Mouse (Mus musculus): ENCODE results near the gene Cox14.
"Not testable (repeated sequence)": the region's sequence is repeated elsewhere in the genome, so short reads cannot be mapped to it uniquely, and the experiment has no call there.

The Cox14 gene

DNA sequence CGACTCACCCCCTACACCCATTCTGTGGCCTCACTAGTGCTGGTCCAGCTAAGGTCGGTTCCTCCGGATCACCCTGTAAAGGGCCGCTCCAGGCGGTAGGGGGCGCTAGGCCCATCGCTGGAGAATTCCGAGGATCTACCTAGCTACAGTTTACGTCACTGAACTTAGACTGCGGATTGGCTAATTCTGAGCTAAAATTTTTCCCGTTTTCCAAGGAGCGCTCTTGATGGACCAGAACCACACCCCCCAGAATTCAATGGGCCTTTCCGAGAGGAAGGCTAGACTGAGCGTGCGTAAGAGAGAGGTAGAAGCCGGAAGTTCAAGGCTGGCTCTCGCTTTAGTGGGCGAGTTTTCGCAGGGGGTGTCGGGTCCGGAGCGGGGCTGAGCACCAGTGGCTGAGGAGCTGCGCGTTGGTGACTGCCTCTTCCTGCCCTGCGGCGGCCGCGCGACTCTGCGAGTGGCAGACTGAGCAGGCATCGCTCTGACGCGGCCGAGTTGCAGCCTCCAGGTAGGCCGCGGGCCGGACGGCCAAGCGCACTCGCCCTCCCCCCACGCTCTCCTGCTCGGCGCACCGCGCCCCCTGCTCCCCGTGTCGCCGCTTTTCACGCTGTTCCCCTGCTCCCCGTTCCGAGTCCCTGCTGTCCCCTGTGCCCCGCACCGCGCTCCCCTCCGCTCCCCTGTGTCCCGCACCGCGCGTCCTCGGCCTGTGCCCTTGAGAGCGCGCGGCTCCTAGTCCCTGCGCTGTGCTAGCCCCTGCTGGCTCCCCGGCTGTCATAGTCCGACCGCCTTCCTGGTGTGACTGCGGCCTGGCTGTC lies at the start of gene Cox14:
Gene Cox14, plus strand, starts transcription at position 278 of the 815 bp plus-strand sequence.
- DNase-seq (ENCODE audit: low read depth, low spot score): peak; percentile 99

DNA sequence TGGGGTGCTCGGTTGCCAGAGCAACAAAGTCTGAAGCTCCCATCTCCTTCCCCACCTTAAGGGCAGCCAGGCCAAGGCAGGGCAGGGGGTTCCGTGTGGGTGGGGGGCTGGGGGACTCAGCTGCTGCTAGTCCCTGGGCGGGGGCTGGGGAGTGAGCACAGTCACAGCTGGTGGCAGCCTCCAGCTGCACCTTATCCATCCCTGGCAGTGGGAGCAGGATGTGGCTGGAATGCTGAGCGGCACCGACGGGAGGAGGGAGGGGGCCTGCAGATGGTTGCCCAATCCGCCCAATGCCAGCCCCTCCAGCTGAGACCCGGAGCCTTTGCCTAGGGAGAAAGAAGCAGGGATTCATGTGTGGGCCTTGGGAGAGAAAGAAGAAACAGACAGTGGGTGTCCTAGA lies 48.3 kb upstream of the Cox14 start:
- peak; percentile 52 for DNase-seq (ENCODE audit: low read depth, low spot score)

DNA sequence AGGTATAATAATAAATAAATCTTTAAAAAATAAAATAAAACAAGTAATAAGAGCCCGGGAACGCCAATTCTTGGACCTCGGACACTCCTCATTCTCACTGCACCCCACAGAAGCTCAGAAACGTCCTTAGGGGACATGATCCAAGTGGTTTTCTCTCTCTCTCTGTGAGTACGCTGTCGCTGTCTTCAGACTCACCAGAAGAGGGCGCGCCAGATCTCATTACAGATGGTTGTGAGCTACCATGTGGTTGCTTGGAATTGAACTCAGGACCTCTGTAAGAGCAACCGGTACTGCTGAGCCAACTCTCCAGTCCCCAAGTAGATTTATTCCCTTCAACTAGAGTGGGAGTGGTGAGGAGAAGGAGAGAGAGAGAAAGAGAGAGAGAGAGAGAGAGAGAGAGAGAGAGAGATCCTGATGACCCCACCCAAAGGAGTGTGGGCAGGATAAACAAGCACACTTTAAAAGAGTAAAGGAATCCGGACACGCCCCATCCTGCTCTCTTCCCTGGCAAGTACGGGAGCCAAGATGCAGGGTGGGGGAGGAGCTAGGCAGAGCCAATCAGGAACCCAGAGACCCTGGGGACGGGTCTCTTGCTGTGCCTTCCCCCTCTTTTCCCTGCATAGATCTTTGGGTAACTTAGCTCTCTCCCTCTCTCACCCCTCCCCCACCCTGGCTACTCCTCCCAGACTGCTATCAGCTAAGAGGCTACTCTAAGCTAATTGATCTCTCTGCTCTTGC lies 47.2 kb upstream of the Cox14 start:
- peak; percentile 100 for DNase-seq (ENCODE audit: low read depth, low spot score)

DNA sequence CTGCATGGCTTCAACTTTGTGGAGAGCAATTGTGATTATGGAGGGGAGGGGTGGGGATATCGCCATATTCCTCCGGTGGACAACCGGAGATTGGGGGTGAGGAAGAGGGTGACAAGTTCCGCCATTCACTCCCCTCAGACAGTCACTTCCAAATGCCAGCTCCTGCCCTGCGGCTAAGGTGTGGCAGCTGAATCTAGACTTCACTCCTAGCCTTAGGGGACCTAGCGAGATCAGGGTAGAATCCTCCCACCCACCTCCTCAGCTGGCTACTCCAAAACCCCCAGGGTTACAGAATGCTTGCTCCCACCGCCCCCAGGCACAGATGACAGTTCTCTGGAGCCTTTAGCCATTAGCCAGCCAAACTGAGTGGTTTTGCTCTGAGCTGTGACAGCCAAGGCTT lies 46.4 kb upstream of the Cox14 start:
- peak; percentile 82 for DNase-seq (ENCODE audit: low read depth, low spot score)

DNA sequence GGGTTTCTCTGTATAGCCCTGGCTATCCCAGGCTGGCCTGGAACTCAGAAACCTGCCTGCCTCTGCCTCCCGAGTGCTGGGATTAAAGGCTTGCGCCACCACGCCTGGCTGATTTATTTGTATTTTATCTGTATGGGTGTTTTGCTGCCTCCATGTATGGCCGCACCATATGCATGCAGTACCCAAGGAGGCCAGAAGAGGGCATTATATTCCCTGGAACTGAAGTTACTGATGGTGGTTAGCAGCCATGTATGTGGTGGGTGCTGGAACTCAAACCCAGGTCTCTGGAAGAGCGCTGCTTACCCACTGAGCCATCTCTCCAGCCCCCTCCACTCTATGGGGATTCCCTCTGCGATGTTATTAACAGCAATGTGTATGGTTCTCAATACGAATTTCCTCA lies 42.5 kb upstream of the Cox14 start:
- peak; percentile 88 for DNase-seq (ENCODE audit: low read depth, low spot score)

DNA sequence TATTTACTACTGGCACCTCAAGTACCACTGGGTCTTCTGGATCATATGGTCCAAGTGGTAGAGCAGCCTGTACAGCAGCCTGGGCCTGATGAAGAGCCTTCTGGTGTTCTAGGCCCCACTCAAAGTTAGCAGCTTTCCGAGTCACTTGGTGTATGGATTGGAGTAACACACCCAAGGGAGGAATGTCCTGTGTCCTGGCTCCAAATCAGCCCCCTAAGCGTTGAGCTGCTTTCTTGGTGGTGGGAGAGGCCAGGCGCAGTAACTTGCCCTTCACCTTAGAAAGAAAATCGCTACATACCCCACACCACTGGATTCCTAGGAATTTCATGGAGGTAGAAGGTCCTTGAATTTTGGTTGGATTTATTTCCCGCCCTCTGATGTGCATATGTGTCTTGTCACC lies 41.3 kb upstream of the Cox14 start:
- DNase-seq (ENCODE audit: low read depth, low spot score): peak; percentile 74

DNA sequence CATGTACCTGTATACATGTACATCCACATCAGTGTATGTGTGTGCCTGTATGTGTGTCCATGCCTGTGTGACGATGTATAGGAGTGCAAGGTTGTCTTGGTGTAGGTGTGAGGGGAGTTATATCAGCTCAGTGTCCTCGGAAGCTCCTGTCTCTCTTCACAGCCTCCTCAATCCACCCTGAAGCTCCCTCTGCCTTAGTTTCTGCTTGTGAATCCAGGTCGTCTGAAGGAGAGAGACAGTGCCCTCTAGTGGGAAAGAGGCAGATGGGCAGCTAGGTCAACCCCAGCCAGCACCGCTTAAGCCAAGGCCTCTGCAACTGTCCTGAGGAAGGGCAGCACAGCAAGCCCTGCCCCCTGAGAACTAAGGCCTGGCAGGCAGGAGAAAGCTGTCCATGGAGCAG lies 36.7 kb upstream of the Cox14 start:
- DNase-seq (ENCODE audit: low read depth, low spot score): peak; percentile 79

DNA sequence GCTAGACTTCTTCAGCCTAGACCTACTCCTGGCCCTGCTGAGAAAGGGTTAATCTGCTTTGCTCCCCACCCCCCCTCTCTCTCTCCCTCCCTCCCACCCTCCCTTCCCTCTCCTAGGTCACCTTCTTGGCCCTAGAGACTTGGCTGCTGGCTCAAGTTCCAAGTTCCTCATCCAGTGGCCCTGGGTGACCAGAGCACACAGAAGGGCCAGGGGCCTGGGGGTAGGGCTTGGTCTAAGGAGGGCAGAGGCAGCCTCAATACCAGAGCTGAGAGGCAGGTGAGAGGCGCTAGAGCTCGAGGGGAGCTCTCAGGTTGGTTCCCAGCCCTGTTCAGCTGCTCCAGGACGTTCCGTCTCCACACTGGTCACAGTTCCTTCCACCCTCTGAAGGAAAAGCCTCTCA lies 34.5 kb upstream of the Cox14 start:
- no peak for DNase-seq (ENCODE audit: low read depth, low spot score)

DNA sequence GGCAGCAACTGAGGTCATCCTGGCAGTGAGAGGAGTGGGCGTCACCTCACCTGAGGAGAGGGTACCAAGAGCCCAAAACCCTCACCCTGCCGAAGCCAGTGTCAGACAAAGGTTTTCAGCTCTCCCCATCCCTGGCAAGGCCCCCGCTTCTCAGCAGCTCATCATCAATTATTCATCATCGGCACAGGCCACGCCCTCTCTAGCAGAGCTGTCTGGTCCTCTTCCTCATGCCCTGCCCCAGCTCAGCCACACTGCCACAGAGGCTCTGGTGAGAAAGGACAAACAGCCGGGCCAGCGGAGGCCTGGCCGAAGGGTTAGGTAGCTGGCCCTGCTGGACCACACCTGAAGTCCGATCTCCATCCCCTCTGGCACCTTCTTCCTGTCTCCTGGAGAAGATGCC lies 33.4 kb upstream of the Cox14 start:
- no peak for DNase-seq (ENCODE audit: low read depth, low spot score)

DNA sequence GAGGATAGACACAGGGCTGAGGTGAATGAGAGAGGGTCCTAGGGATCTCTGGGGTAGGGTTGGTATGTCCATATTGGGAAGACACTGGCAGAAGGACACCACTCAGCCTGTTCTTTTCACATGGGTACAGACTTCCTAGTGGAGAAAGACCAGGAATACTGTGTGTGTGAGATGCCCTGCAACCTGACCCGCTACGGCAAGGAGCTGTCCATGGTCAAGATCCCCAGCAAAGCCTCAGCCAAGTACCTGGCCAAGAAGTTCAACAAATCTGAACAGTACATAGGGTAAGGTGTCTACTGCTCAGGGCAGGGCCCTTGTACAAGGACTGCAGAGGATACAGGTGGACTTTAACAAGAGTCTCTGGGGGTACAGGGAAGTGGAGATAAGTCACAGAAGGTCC lies 28.1 kb upstream of the Cox14 start:
- DNase-seq (ENCODE audit: low read depth, low spot score): no peak

DNA sequence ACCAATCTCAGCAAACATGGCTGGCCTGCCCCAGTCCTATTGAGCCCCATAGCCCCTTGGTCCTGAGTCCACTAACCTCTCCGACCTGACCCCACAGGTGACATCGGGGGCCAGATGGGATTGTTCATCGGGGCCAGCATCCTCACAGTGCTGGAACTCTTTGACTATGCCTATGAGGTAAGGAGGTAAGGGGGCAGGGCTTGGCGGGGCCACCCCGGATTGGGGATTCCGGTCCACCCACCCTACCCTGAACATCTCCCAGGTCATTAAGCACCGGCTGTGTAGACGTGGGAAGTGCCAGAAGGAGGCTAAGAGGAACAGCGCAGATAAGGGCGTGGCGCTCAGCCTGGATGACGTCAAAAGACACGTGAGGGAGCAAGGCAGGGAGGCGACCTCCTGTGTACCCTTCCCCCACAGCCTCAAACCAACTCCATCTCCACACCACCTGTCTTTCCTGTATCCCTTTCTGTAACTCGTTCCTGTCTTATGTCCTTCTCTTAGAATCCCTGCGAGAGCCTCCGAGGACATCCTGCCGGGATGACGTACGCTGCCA lies 26.8 kb upstream of the Cox14 start:
- DNase-seq (ENCODE audit: low read depth, low spot score): peak; percentile 80

DNA sequence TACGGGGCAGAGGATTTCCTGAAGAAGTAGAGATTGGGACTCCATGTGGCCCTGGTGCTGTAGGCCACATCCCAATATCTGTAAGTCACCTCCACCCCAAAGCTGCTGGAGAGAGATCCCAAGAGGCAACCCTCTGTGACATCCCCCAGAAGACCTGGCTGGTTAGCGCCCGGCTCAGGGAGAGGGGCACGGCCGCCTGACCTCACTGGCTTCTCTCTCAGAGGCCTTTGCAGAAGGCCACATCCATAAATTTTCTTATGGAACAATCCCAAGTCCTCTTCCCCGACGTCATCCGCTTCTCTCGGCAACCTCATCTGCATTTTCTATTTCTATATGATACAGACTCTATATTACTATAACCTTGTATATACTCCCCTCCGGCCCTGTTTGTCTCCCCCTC lies 25.7 kb upstream of the Cox14 start:
- no peak for DNase-seq (ENCODE audit: low read depth, low spot score)

DNA sequence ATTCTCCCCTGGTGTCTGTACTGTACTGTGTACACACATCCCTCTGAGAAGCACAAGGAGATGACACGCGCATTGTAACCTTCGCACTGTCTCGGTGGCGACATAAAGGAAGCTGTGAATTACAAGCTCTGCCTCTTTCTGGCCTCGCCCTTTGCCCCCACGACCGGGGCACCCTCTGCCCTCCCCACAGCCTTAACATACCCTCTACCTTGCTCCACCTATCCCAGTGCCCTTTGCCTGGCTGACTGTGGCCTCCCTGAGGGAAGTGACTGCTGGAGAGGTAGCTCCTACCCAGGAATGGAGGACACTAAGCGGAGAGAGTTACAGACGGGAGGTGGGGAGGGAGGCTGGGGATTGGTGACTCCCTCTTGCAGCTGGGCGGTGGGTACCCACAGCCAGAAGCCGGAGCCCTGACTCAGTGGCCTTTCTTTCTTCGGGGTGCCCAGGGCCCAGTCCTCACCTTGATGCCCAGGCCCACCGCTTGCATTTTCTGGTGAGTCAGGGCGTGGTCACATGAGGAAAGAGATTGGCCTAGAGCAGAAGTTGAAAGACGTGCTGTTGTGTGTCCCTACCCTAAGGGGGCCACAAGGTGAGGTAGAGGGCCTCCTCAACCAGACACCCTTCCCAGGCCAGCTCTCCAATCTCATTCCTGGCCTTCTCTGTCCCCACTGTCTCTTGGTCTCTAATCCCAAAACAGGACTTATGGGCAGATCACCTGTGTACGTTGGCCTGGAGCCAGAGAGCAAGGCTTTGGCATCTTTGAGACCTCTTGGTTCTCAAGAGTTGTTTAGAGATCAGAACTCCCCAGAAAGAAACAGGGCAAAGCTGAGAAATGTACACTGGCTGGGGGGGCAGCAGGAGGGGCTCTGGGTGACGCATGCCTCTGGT lies 25.0 kb upstream of the Cox14 start:
- DNase-seq (ENCODE audit: low read depth, low spot score): no peak

DNA sequence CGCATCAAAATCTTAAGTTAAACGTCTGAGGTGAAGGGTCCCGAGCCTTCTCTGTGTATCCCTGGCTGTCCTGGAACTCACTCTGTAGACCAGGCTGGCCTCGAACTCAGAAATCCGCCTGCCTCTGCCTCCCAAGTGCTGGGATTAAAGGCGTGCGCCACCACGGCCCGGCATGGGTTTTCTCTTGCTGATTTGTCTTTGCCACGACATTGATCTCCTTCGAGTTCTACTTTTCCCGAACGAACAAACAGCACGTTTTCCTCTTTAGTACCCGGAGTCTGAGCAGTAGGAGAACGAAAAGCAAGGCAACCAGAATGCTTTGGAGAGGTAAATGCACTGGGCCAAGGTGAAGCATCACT lies 23.8 kb upstream of the Cox14 start:
- not testable (repeated sequence) for DNase-seq (ENCODE audit: low read depth, low spot score)

DNA sequence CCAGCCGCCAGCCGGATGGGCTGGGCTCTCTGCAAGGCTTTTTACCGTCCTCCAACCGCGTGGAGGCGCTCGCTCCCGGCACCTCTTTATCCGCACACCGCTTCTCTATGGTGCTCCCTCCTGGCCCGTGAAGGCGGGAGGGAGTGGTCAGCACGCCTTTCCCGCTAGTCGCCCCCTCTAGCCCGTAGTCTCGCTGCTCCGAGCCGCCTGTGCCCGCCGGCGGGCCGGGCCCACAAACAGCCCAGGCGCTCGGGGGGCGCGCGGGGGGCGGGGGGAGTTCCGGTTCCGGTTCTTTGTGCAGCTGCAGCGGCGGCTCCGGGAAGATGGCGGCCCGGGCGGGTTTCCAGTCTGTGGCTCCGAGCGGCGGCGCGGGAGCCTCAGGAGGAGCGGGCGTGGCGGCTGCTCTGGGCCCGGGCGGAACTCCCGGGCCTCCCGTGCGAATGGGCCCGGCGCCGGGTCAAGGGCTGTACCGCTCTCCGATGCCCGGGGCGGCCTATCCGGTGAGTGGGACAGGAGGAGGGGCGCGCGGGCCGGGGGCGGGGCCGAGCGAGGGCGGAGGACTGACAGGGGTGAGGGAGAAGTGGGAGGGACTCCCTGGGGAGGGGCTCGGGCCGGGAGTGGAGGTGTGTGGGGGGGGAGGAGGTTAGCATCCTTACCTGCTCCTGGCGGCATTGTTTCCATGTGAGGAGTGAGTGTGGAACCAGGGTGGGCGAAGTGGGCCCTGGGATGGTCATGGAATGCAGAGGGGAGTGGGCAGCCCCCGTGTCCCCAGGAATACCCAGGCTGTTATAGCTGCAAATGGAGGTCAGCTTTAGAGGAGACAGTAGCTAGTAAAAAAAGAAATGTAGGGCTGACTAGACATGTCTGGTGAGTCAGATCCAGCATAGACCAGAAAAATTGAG lies 23.2 kb upstream of the Cox14 start, which contains the start of gene Smarcd1:
Gene Smarcd1, plus strand, starts transcription at position 131 of the 902 bp plus-strand sequence.
- peak; percentile 97 for DNase-seq (ENCODE audit: low read depth, low spot score)

DNA sequence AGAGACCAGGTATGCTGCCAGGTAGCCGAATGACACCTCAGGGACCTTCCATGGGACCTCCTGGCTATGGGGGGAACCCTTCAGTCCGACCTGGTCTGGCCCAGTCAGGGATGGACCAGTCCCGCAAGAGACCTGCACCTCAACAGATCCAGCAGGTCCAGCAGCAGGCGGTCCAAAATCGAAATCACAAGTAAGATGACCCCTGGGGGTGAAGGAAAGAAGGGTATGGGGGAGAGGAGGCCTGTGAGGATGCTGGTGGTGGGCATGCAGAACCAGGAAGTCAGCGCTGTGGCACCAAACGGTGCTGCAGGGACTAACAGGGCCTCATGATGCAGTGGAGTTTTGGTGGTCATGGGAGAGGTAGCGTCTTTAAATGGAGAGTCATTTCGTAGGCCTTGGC lies 22.3 kb upstream of the Cox14 start:
- peak; percentile 36 for DNase-seq (ENCODE audit: low read depth, low spot score)

DNA sequence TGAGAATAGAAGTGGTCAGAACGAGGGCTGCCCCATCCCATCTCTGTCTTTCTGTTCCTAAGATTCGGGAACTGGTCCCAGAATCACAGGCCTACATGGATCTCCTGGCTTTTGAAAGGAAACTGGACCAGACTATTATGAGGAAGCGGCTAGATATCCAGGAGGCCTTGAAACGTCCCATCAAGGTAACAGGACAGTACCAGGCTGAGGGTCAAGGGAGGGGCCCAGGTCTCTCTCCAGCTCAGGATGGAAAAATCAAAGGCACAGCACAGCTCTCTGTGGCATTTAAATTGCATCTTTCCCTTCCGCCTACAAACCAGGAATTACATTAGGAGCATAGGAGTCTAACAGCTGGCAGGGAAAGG lies 21.8 kb upstream of the Cox14 start:
- DNase-seq (ENCODE audit: low read depth, low spot score): peak; percentile 34

DNA sequence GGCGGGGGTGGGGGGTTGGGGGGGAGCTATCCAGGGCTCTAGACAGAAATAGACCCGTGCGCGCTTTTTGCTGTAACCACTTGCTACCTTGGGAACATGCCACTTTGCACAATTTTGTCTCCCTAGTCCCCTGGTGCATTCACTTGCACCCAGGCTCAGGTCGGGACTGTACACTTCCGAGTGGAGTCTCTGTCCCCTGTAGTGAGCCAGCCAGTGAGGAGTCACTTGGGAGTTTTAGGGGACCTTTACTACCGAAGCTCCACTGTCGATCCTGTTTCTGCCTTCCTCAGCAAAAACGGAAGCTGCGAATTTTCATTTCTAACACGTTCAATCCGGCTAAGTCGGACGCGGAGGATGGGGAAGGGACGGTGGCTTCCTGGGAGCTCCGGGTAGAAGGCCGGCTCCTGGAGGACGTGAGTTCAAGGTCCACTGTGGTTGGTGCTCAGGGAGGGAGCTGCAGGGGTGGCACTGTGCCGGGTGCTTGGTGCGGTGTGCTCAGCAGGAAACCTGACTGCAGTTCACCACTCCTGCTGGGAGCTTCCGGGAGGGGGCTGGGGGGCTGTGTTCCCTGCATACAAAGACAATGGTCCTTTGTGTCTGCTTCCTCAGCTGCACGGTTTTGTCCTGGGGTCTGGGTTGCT lies 21.3 kb upstream of the Cox14 start:
- DNase-seq (ENCODE audit: low read depth, low spot score): peak; percentile 86

DNA sequence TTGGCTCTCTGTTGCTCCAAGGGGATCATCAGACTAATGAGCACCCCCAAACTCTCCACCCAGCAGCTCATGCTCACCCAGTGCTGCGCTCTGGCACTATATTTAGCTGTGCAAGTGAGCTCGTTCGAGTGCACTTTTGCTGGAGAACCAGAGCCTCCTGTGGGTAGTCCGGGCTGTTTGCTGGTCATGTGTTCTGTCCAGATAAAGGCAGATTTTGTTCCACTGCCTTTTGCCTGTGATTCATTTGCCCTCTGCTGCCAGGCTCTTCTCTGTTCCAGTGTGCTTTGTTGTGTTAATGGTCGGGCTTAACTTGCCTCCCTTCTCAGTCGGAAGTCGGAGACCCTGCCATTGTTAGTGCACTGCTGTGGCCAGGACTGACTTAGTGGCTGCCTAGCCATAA lies 20.5 kb upstream of the Cox14 start:
- peak; percentile 90 for DNase-seq (ENCODE audit: low read depth, low spot score)

DNA sequence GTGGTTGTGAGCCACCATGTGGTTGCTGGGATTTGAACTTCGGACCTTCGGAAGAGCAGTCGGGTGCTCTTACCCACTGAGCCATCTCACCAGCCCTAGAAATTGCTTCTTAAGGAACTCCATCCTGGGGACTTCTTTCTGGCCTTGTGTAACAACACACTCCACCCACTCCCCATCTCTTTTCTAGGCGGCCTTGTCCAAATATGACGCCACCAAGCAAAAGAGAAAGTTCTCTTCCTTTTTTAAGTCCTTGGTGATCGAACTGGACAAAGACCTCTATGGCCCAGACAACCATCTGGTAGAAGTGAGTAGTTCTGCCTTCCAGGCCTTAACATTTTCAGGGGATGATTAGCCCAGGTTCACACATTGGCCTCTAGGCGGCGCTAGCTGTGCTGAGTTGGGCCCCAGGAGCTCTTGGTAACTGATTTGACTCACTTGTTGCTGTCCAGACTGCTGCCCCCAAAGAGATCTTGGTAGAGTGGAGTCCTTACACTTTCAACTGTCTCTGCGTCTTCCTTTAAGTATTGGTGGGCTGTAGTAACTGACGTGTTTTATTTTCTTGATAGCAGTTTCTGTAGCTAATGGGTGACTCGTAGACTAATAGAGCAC lies 19.9 kb upstream of the Cox14 start, which contains the start of gene Gm17349:
Gene Gm17349, minus strand, starts transcription at position 51 of the 609 bp plus-strand sequence.
- peak; percentile 85 for DNase-seq (ENCODE audit: low read depth, low spot score)
